Mouse (Mus musculus) heart, embryonic 15.5 days (tissue): Measurements from ENCODE around the gene Ewsr1. TPM values are rescaled to one million over a fixed set of nuclear protein-coding genes. Genes with fewer than 3 reads are reported as not detected.
"Not testable (repeated sequence)": the region's sequence is repeated elsewhere in the genome, so short reads cannot be mapped to it uniquely, and the experiment has no call there.

Source experiments
- ATAC-seq: fragments of 200-750 bp; cut with Nextera tagmentation; replicated peaks from 2 replicates; pipeline ENCODE4 v1.8.0; 2017; ENCODE audit warnings: low read depth, moderate TSS enrichment; ENCODE audit not compliant: insufficient number of reproducible peaks, insufficient read depth, low FRiP score
- H3K27ac ChIP-seq: fragments of 300-500 bp; sonication (generic); 2 replicates; pipeline ENCODE4 v1.5.1; 2015; ENCODE audit warnings: mild to moderate bottlenecking, inconsistent platforms
- H3K27me3 ChIP-seq: fragments of 300-500 bp; sonication (generic); 2 replicates; pipeline ENCODE4 v1.6.1; 2015; ENCODE audit warnings: inconsistent platforms
- H3K36me3 ChIP-seq: fragments of 300-500 bp; sonication (generic); 2 replicates; pipeline ENCODE4 v1.6.1; 2015; ENCODE audit warnings: mild to moderate bottlenecking, inconsistent platforms
- H3K4me1 ChIP-seq: fragments of 300-500 bp; sonication (generic); replicated peaks from 2 replicates; pipeline ENCODE4 v1.6.1; 2015; ENCODE audit warnings: inconsistent platforms
- H3K4me2 ChIP-seq: fragments of 300-500 bp; sonication (generic); 2 replicates; pipeline ENCODE4 v1.6.1; 2015; ENCODE audit warnings: inconsistent platforms, mild to moderate bottlenecking, moderate library complexity
- H3K4me3 ChIP-seq: fragments of 300-500 bp; sonication (generic); 2 replicates; pipeline ENCODE4 v1.5.1; 2015; ENCODE audit warnings: mild to moderate bottlenecking, inconsistent platforms
- H3K9ac ChIP-seq: fragments of 300-500 bp; sonication (generic); 2 replicates; pipeline ENCODE4 v1.6.1; 2015; ENCODE audit warnings: mild to moderate bottlenecking, inconsistent platforms
- H3K9me3 ChIP-seq: fragments of 300-500 bp; sonication (generic); replicated peaks from 2 replicates; pipeline ENCODE4 v1.6.1; 2016; ENCODE audit warnings: inconsistent platforms
- WGBS: fragments of 180-500 bp; shearing (Covaris S2); methylation state at CpG from one replicate; pipeline ENCODE4 v1.1.7; 2015; ENCODE audit warnings: mixed read lengths; 5-methylcytosine and 5-hydroxymethylcytosine counted together
- polyA plus RNA-seq: library from polyadenylated mRNA; unstranded; fragments of >200 nt; fragmentation: Nextera tagmentation; extraction: Ambion mirVana; gene quantifications from 2 replicates; pipeline ENCODE4 v1.2.1, GENCODE M21; 2015

Ewsr1 gene
- polyA plus RNA-seq, 1 experiment from 2014 or later: 359 TPM

DNA sequence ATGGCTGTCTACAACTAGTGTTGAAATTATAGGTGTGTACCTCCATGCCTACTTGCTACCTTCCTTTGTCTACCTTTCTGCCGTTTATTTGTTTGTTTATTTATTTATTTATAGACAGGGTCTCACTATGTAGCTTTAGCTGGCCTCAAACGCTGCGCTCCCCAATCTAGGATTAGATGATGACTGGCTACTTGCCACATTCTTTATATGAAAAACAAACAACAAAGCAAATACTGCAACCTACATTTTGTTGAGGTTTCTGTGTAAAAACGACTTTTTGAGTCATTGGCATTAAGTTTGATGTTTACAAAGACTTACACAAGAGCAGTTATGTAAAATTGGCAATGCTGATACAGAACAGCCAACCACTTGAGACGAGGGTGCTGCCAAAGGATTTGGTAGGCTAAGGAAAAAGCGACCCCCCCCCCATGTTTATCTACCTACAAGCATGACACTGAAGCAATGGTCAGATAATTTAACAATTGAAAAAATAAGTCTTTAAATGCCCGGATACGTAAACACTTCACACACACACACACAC lies 2.5 kb downstream of the Ewsr1 start:
- Histone ChIP-seq H3K9ac (peak overlapping the region; percentile 97; the same call in 1 of the 2 replicates), H3K9me3 (no peaks in the 10 kb centered on the region), H3K4me3 (peak overlapping the region; percentile 97), H3K27ac (no peak overlapping the region), H3K27me3 (no peaks in the 10 kb centered on the region), H3K4me2 (peak overlapping the region; percentile 78), H3K36me3 (peaks cover 11% of the 10 kb centered on the region), H3K4me1 (peaks cover 27% of the 10 kb centered on the region)
- ATAC-seq: no peak
- WGBS: 46% methylated on average over 8 of the region's 8 CpGs

DNA sequence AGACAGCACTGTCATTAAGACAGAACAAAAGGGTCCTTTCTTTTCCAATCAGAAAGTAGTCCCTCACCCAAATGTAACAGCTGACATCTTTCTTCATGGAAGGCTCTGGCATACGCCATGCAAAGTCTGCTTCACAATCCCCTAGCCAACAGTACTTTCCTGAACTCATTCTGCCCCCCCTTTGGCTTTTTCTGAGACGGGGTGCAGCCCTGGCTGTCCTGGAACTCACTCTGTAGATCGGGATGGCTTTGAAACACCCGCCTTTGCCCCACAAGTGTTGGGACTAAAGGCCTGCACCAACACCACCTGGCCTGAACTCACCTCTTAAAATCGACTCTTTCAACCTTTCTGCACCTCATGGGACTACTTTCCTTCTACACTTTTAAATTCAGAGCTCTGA lies 3.2 kb downstream of the Ewsr1 start:
- Histone ChIP-seq H3K4me1 (peaks cover 27% of the 10 kb centered on the region), H3K4me3 (peak overlapping the region; percentile 1; the same call in 1 of the 2 replicates), H3K4me2 (no peak overlapping the region), H3K36me3 (peaks cover 16% of the 10 kb centered on the region), H3K27me3 (no peaks in the 10 kb centered on the region), H3K9me3 (no peaks in the 10 kb centered on the region), H3K9ac (no peak overlapping the region), H3K27ac (no peak overlapping the region)
- ATAC-seq: no peak
- WGBS: 68% methylated on average over 5 of the region's 5 CpGs

DNA sequence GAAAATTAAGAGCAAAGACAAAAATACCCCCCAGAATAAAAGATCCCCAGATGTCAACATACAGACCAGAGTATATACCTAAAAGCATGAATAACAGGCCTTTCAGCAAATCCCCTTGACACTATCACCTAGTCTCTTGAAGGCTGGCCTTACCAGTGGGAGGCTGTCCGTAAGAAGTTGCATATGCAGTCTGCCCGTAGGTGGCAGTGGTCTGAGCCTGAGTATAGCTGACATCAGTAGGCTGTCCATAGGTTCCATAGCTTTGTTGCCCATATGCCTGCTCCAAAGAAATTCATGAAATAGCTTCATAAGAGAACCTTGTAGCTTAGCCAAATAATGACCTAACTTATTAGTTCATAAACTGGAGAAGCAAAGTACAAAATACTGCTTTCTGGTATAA lies 7.4 kb downstream of the Ewsr1 start:
- 36% methylated on average over 2 of the region's 2 CpGs for WGBS
- Histone ChIP-seq H3K4me3 (no peak overlapping the region), H3K27me3 (no peaks in the 10 kb centered on the region), H3K4me2 (no peak overlapping the region), H3K36me3 (peaks cover 54% of the 10 kb centered on the region), H3K9me3 (no peaks in the 10 kb centered on the region), H3K4me1 (peaks cover 12% of the 10 kb centered on the region), H3K27ac (no peak overlapping the region), H3K9ac (no peak overlapping the region)
- ATAC-seq: no peak

DNA sequence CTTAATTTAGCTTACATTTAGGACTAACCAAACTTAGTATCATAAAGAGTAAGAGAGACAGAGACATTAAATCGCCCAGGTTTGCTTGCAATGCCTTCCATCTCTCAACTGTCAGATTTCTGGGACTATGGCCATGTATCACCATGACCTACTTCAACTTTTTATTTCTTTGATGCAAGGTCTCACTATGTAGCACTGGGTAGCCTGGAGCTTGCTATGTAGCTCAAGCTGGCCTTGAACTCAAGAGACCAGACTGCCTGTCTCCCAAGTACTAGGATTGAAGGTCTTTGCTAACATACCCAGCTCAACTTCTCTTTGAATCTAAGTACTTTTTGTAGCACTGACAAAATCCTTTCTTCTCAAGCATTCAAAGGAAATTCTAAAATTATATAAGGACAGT lies 9.9 kb downstream of the Ewsr1 start:
- Histone ChIP-seq H3K4me3 (no peak overlapping the region), H3K9ac (no peak overlapping the region), H3K4me1 (no peaks in the 10 kb centered on the region), H3K9me3 (no peaks in the 10 kb centered on the region), H3K4me2 (no peak overlapping the region), H3K27me3 (no peaks in the 10 kb centered on the region), H3K36me3 (peaks cover 80% of the 10 kb centered on the region), H3K27ac (no peak overlapping the region)
- ATAC-seq: no peak
- 96% methylated on average over 1 of the region's 1 CpGs for WGBS

DNA sequence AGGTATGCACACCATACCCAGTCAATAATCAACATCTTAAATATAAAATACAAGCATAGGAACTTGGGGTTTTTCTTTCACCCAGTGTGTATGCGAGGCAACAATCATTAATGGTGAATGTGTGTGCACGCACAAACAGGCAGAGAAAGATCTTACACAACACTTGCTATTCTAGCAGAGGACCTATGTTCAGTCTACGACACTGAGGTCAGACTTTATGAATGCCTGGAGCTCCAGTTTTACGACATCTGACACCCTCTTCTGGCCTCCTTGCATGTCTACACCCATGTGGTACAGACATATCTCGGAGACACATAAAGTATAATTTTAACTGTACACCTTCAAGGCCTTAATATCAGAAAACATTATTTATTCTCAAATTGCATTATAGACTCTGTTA lies 22.2 kb downstream of the Ewsr1 start:
- not testable (repeated sequence) for H3K4me1 ChIP-seq, H3K4me2 ChIP-seq, ATAC-seq, H3K27me3 ChIP-seq, H3K4me3 ChIP-seq, H3K9me3 ChIP-seq, H3K9ac ChIP-seq, H3K27ac ChIP-seq
- WGBS: 77% methylated on average over 4 of the region's 5 CpGs
- H3K36me3 ChIP-seq: peaks cover 73% of the 10 kb centered on the region

DNA sequence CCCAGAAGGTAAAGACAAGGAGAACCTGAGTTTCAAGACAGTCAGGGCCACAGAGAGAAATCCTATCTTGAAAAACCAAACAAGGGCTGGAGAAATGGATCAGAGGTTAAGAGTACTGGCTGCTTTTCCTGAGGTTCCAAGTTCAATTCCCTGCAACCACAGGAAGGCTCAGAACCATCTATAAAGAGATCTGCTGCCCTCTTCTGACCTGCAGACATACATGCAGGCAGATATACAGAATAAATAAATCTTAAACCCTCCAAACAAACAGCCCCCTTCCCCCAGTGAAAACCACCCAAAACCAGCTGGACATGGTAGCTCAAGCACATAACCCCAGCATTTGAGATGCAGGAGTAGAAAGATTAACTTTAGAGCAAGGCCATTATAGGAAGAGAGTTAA lies 23.3 kb downstream of the Ewsr1 start:
- H3K4me2 ChIP-seq: no peak overlapping the region
- no peak overlapping the region for H3K27ac ChIP-seq
- H3K4me3 ChIP-seq: no peak overlapping the region
- no peaks in the 10 kb centered on the region for H3K9me3 ChIP-seq
- no peaks in the 10 kb centered on the region for H3K4me1 ChIP-seq
- H3K27me3 ChIP-seq: no peaks in the 10 kb centered on the region
- ATAC-seq: no peak
- H3K9ac ChIP-seq: no peak overlapping the region
- H3K36me3 ChIP-seq: peaks cover 77% of the 10 kb centered on the region

DNA sequence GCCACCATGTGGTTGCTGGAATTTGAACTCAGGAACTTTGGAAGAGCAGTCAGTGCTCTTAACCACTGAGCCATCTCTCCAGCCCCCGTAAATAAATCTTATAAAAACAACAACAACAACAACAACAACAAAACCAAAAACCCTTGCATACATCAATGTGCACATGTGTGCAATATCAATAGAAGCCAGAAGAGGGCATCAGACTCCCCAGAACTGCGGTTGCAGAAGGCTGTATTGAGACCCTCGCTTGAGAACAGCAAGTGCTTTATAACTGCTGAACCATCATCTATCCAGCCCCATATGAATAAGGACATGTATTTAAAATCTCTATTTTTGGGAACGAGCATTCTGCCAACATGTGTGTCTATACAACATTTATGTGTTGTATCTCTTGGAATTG lies 24.2 kb downstream of the Ewsr1 start:
- Histone ChIP-seq H3K4me1 (no peaks in the 10 kb centered on the region), H3K9ac (no peak overlapping the region), H3K36me3 (peaks cover 80% of the 10 kb centered on the region), H3K27ac (no peak overlapping the region), H3K4me2 (no peak overlapping the region), H3K4me3 (no peak overlapping the region), H3K27me3 (no peaks in the 10 kb centered on the region), H3K9me3 (no peaks in the 10 kb centered on the region)
- WGBS: 79% methylated on average over 4 of the region's 4 CpGs
- no peak for ATAC-seq

DNA sequence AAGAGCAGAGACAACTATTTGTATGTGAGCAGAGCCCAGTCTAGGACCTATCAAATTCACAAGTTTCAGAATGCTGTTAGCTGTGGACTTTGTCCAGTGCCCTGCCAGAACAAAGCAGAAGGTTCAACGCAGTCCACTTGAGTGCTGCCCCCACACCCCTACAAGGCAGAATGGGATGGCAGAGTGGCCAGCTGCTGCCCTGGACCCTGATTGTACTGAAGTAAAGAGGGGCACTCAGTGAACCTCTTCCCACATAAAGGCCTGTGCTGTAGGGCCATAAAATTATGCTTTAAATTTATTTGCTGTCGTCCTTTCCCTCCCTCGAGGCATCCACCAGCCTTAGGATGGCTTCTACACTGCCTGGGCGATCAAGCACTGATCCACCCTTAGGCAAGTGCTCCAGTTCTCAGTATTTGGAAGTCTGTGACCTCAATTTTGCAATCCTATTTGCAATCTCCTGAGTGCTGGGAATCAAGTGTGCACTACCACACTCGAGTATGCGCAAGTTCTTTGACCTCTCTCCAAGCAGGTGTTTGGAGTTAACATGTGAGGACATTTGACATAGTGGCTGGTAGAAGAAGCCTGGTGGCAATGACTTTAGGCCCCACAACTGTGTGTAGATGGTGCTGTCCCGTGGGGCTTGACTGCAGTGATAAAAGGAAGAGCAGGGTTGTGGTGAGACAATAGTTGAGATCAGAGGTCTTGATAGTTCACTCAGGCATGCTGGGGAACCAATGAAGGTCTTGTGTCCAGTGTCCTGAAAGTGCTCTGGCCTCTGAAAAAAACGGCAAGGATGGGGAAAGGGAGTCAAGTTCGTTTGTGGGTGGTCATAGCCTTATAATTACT lies 30.7 kb downstream of the Ewsr1 start:
- no peak for ATAC-seq
- peaks cover 3% of the 10 kb centered on the region; the same call in 1 of the 2 replicates for H3K27me3 ChIP-seq
- H3K27ac ChIP-seq: no peak overlapping the region
- no peak overlapping the region for H3K4me2 ChIP-seq
- H3K9me3 ChIP-seq: no peaks in the 10 kb centered on the region
- whole genome bisulfite sequencing: 82% methylated on average over 9 of the region's 9 CpGs
- H3K36me3 ChIP-seq: peaks cover 55% of the 10 kb centered on the region
- H3K9ac ChIP-seq: no peak overlapping the region
- H3K4me3 ChIP-seq: no peak overlapping the region
- H3K4me1 ChIP-seq: peaks cover 16% of the 10 kb centered on the region

DNA sequence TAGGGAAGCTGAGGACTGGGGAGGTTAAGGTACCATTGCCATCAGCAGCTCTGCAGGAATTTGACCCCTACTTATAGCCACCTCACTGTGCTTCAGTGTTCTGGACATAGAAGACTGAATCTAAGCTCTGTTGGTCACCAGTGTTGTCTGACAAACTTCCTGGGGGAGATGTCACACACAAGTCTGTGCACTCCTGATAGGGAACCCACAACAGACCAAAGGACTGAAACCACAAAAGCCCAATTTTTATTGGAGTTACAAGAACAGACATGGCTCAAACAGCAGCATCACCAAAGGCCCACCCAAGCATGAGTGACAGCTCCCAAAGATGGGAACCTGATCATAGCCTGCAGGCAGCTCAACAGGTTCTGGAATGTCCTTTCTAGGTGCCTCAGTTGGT lies 32.0 kb downstream of the Ewsr1 start:
- Histone ChIP-seq H3K4me3 (no peak overlapping the region), H3K4me2 (no peak overlapping the region), H3K9ac (no peak overlapping the region), H3K27ac (no peak overlapping the region), H3K27me3 (peaks cover 14% of the 10 kb centered on the region), H3K9me3 (no peaks in the 10 kb centered on the region), H3K36me3 (peaks cover 42% of the 10 kb centered on the region), H3K4me1 (peaks cover 29% of the 10 kb centered on the region)
- ATAC-seq: no peak

DNA sequence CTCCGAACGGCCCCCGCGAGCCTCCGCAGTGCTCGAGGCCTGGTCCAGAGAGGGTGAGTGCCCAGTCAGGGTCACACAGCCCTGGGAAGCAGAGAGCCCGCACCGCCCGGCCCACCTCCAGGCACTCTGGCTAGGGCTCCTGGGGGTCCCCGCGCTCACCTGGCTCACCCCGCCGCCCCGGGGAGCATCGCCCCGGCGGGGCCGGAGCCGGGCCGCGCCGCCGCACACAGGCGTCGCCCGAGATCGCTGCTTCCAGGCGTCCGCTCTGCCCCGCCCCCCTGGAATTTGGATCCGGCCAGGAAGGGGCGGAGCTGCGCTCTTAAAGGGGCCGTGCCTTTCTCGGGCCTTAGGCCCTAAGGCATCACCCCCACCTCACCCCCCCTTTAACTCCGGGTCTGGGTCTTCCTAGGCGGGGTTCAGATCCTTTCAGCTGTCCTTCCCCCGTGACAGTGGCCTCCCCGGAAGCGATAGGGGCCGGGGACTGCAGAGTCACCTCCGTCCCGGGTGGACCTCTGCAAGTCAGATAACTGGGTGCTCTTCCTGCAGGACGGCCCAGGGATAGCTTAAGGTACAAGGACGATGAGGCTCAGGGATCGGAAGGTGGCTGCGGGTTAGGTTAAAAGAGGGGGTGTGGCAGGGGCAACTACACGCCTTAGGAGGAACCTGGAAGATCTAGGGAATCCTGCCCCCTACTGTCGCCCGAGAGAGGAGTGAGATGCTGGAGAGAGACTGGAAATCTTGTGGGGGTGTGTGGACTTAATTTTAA lies 33.8 kb downstream of the Ewsr1 start, which contains the start of gene Gas2l1:
Gene Gas2l1 (minus strand): TSS at position 272 of the 766 bp plus-strand sequence.
- peak within 1 kb of the TSS; percentile 69 for H3K4me3 ChIP-seq
- peak within 1 kb of the TSS; percentile 95 for H3K4me2 ChIP-seq
- H3K9me3 ChIP-seq: no peaks in the 10 kb centered on the region
- H3K27ac ChIP-seq: peak within 1 kb of the TSS; percentile 47
- H3K27me3 ChIP-seq: peaks cover 32% of the 10 kb centered on the region
- peak; percentile 87 for ATAC-seq
- peaks cover 42% of the 10 kb centered on the region for H3K4me1 ChIP-seq
- H3K9ac ChIP-seq: peak within 1 kb of the TSS; percentile 74
- peaks cover 24% of the 10 kb centered on the region for H3K36me3 ChIP-seq
- WGBS: under 1% methylated on average over 50 of the region's 50 CpGs

DNA sequence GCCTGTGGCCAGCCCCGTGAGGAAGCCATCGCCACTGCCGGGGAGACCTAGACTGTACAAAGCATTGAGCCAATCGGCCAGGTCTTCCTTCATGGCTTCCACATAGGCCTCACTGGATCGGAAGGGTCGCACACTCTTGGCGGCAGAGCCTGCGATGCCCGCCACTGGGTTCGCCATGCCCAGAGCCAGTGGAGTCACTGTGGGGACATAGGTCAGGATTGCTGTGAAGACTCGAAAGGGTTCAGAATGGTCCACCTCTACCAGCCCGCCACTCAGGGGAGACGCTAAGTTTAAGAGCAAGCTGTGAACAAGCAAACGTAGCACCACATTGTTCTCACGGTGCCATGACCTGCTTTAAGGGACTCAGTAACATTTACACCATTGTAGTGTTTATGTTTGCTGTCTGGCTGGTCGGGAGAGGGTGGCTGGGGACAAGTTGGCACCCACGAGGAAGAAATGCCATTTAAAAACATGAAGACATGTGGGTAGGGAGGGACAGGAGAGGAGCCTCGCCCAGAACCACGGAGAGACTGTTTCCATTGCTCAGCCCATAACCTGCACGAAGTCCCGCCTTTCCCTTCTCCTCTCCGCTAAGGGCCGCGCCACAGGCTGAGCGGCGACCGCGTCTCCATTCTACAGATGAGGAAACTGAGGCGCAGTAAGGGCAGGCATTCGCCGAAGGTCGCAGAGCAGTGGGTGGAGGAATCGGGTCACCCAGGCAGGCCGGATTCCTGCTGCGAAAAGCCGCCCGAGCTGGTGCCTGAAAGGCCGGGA lies 34.6 kb downstream of the Ewsr1 start:
- Histone ChIP-seq H3K27ac (peak overlapping the region; percentile 47), H3K4me1 (peaks cover 47% of the 10 kb centered on the region), H3K36me3 (peaks cover 18% of the 10 kb centered on the region), H3K9me3 (no peaks in the 10 kb centered on the region), H3K4me3 (peak overlapping the region; percentile 69), H3K27me3 (peaks cover 40% of the 10 kb centered on the region), H3K4me2 (peak overlapping the region; percentile 95), H3K9ac (peak overlapping the region; percentile 74)
- no peak for ATAC-seq
- 17% methylated on average over 38 of the region's 38 CpGs for WGBS
